Mouse (Mus musculus): Measurements from ENCODE around the gene Alad. TPM values are rescaled to one million over a fixed set of nuclear protein-coding genes. Genes with fewer than 3 reads are reported as not detected.
A peak's percentile ranks its signal among the peaks of the same experiment; 100 is the strongest.

The Alad gene
- total RNA-seq, 2 experiments from 2014 or later = 27.7 to 28.0 TPM

- no peak for DNase-seq (ENCODE audit: low spot score in 2 of 2)
Measured at GRCm38 (mm10) chr4:62517538-62518415, 1.9 kb downstream of the Alad start.

GRCm38 (mm10) chr4:62517046-62517445 is 2.7 kb downstream of the Alad start:
- no peak for DNase-seq (ENCODE audit: low spot score in 2 of 2)

GRCm38 (mm10) chr4:62516579-62516978 is 3.1 kb downstream of the Alad start:
- no peak for DNase-seq (ENCODE audit: low spot score in 2 of 2)

GRCm38 (mm10) chr4:62516079-62516478 is 3.6 kb downstream of the Alad start:
- no peak for DNase-seq (ENCODE audit: low spot score in 2 of 2)

DNA sequence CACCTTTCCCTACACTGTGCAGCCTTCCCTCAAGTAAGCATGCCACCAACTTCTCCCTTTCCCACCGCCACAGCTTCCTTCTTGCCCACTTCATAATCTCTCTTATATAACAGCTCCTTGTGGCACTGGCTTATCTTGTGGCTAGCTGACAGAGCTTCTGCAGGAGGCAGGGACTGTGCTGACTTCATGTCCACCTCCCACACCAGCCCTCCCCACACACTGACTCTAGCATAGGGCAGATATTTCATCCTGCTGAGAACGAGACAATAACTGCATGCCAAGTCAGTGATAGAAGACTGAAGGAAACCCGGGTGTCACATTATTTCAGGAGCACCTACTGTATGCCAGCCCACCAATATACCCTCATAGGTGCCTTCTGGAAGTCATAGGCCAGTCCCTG is 4.2 kb downstream of the Alad start:
- DNase-seq (ENCODE audit: low spot score in 2 of 2) = no peak

- no peak for DNase-seq (ENCODE audit: low spot score in 2 of 2)
Measured at GRCm38 (mm10) chr4:62514995-62515394, 4.7 kb downstream of the Alad start.

- DNase-seq (ENCODE audit: low spot score in 2 of 2) = no peak
Measured at GRCm38 (mm10) chr4:62513998-62514506, 5.7 kb downstream of the Alad start.

- no peak for DNase-seq (ENCODE audit: low spot score in 2 of 2)
Measured at GRCm38 (mm10) chr4:62509946-62510345, 9.8 kb downstream of the Alad start.

DNA sequence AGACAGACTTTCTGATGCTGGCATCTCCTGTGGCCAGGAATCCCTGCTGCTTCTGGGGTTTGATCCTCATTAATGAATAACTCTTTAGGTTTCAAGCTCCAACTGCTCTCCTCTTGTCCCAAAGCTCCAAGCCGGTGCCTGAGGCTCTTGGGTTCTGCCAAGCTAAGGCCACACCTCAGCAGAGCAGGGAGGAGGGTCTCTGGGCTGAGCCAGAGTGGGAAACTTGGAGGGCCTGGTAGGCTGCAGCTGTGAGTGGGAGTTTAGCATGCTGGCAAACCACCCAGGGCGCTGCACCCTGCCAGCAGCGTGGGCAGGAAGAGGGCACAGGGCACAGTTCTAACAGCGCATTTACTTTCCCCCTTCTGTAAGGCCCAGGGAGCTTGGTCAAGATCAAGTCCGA is 10.9 kb downstream of the Alad start:
- peak; percentile 34 to 42 for DNase-seq (ENCODE audit: low spot score in 2 of 2)

GRCm38 (mm10) chr4:62506798-62507197 is 12.9 kb downstream of the Alad start:
- DNase-seq (ENCODE audit: low spot score in 2 of 2) = no peak

GRCm38 (mm10) chr4:62505991-62506390 is 13.7 kb downstream of the Alad start:
- DNase-seq (ENCODE audit: low spot score in 2 of 2) = no peak

DNA sequence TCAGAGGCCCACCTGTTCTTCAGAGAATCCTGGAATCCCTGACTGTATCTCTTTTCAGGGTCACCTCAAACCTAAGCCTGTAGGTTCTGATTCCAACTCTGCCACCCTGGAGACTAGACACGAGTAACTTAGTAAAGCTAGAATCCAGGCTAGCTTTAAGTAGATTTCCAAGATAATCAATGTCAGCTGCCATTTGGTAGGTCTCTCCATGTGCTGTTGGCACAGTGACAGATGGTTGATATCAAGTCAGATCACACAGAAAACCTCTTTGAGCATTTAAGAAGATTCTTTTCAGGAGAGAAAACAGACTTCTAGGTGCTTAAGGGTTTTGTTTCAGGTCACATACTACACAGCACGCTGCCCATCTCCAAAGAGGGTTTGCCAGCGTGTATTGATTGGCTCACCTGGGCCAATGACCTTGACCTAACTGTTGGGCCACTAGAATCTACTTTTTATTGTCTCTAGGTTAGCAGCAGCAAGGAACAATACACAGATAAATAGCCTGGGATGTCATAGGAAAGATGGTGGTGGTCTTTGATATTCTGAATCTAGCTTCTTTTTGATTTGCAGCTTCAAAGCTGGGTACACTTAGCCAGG is 16.2 kb downstream of the Alad start, which contains the start of gene Hdhd3:
Gene Hdhd3 (minus strand): TSS at position 94 of the 597 bp plus-strand sequence.
- no peak for DNase-seq (ENCODE audit: low spot score in 2 of 2)

DNA sequence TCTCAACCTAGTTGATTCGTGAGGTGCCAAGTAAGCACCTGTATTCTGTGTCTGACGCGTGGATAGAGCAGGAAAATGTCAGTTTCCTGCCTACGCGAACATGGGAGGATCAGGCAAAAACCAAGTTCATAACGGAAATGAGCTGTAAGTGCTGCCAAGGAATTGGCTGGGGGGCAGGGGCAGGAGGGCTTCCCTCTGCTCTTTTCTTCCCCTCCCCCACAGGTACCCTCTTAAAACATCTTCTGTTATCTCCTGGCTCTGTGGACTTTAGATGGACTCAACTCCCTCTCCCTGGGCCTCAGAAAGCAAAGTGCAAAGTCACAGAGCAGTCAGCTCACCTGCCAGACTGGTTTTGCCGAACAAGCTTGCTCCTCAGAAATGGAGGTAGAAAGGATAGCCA is 16.7 kb downstream of the Alad start:
- no peak for DNase-seq (ENCODE audit: low spot score in 2 of 2)

GRCm38 (mm10) chr4:62501964-62502732 is 17.6 kb downstream of the Alad start:
- peak; percentile 86 to 90 for DNase-seq (ENCODE audit: low spot score in 2 of 2)

GRCm38 (mm10) chr4:62501534-62501933 is 18.2 kb downstream of the Alad start:
- DNase-seq (ENCODE audit: low spot score in 2 of 2) = no peak

- DNase-seq (ENCODE audit: low spot score in 2 of 2) = no peak
Measured at GRCm38 (mm10) chr4:62500799-62501198, 18.9 kb downstream of the Alad start.

- peak; percentile 51 to 58 for DNase-seq (ENCODE audit: low spot score in 2 of 2)
Measured at GRCm38 (mm10) chr4:62496815-62497214, 22.9 kb downstream of the Alad start.

GRCm38 (mm10) chr4:62495946-62496345 is 23.8 kb downstream of the Alad start:
- peak in 1 of 2 experiments; percentile 39 for DNase-seq (ENCODE audit: low spot score in 2 of 2)

GRCm38 (mm10) chr4:62494230-62494629 is 25.5 kb downstream of the Alad start:
- no peak for DNase-seq (ENCODE audit: low spot score in 2 of 2)

DNA sequence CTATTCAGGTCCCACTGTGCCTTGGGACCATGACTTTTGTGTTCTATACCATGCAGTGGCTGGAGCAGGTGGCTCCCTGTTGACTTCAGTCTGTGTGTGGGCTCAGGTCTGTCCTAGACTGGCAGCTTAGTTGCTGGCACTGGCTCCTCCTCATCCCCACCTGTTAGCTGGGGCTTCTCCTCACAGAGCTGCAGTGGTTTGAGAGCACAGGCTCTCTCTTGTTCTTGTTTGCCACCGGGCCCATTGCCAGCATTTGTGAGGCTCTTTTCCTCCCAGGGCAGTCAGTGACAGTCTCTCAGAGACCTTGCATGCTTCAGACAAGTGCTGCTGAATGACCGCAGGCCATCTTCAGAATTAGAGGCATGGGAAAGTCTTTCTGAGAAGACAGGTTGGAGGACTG is 27.0 kb downstream of the Alad start:
- DNase-seq (ENCODE audit: low spot score in 2 of 2) = peak; percentile 37 to 45

- DNase-seq (ENCODE audit: low spot score in 2 of 2) = no peak
Measured at GRCm38 (mm10) chr4:62487914-62488313, 31.8 kb downstream of the Alad start.

- no peak for DNase-seq (ENCODE audit: low spot score in 2 of 2)
Measured at GRCm38 (mm10) chr4:62487172-62487571, 32.5 kb downstream of the Alad start.

Data from layer of hippocampus, postnatal 10 days (tissue).